Comparison of ENCODE assay signal across 11 mouse cellular contexts in the genomic region with DNA sequence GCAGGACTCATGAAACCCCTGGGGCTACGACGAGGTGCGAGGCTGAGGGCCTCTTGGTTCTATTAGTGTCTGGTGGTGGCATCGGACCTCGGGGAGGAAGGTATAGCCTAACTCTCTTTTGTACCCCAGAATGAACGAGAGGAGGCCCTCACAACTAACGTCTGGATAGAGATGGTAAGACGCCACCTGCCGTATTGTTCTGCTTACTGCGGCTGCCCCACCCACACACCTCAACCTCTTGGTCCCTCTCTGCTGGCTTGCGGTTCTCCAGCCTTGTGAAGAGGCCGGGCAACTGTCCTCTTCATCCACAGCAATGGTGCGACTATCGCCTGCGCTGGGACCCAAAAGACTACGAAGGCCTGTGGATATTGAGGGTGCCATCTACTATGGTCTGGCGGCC. TPM values are rescaled to one million over a fixed set of nuclear protein-coding genes. Genes with fewer than 3 reads are reported as not detected.
DNase-seq lines count a peak whose midpoint lies in the region; TF ChIP-seq lines count a peak whose summit lies in the region.
"Had no signal": no experiment of that assay in that cellular context is flagged by ENCODE, and none has a peak within 500 bp of the region (broad histone marks: within the 10 kb centered on the region; RNA-seq: fewer than 3 reads in every experiment).

No protein-coding gene starts in this region.

- peak overlapping the region; percentile 23 for H3K4me3 ChIP-seq in ES-Bruce4 (ENCODE audit: low read depth, low read length)
- peak overlapping the region; percentile 11; the same call in 1 of the 2 replicates for H3K4me3 ChIP-seq in limb, embryonic 10.5 days
- H3K4me3 ChIP-seq: liver, embryonic 13.5 days had no signal

- no peaks in the 10 kb centered on the region for H3K27me3 ChIP-seq in ES-Bruce4 (ENCODE audit: control insufficient read depth, insufficient read depth, low read length, poor library complexity, severe bottlenecking)
- H3K27me3 ChIP-seq in limb, embryonic 10.5 days (ENCODE audit: low read depth, poor library complexity, severe bottlenecking), result peaks cover 40% of the 10 kb centered on the region

- TF ChIP-seq EP300 in ES-Bruce4 (IDR thresholded peaks at IDR 0.05; ENCODE audit: insufficient read depth, low read depth, low read length), result no peak

- no peaks in the 10 kb centered on the region for H3K36me3 ChIP-seq in ES-Bruce4 (ENCODE audit: control insufficient read depth, insufficient read depth, low read length, poor library complexity, severe bottlenecking)
- no peaks in the 10 kb centered on the region for H3K36me3 ChIP-seq in limb, embryonic 10.5 days
- H3K36me3 ChIP-seq: liver, embryonic 13.5 days had no signal

- TF ChIP-seq CTCF in ES-Bruce4 (IDR thresholded peaks at IDR 0.05; ENCODE audit: low read depth, low read length), result peak; percentile 53

- WGBS in limb, embryonic 10.5 days, result 18% methylated on average over 17 of the region's 17 CpGs

- no peak for TF ChIP-seq POLR2A in ES-Bruce4 (IDR thresholded peaks at IDR 0.05; ENCODE audit: insufficient read depth, low read length)

- H3K4me1 ChIP-seq in ES-Bruce4 (ENCODE audit: control insufficient read depth, insufficient read depth, low read length), result no peaks in the 10 kb centered on the region
- H3K4me1 ChIP-seq in limb, embryonic 10.5 days, result peaks cover 19% of the 10 kb centered on the region
- H3K4me1 ChIP-seq: liver, embryonic 13.5 days had no signal

- no peak overlapping the region for H3K9ac ChIP-seq in ES-Bruce4 (ENCODE audit: low read depth, poor library complexity, severe bottlenecking)
- H3K9ac ChIP-seq: liver, embryonic 13.5 days had no signal

- H3K27ac ChIP-seq in ES-Bruce4 (ENCODE audit: insufficient read depth, low read length), result no peak overlapping the region
- H3K27ac ChIP-seq in limb, embryonic 10.5 days, result no peak overlapping the region
- H3K27ac ChIP-seq: liver, embryonic 13.5 days had no signal

- DNase-seq in kidney, postnatal 4 days, result peak; percentile 47 to 62
- no peak for DNase-seq in kidney, adult 8-10 months
- peak; percentile 39 to 41 for DNase-seq in B cell, adult 2 months
- DNase-seq in limb, embryonic 10.5 days (ENCODE audit: low spot score), result no peak
- no peak for DNase-seq in cerebellum, postnatal 25 days
- no peak for DNase-seq in T-cell, adult 2 months (ENCODE audit: low spot score)
- no peak for DNase-seq in adrenal gland, postnatal 25 days
- DNase-seq: cerebellum, adult 18-20 months; liver, embryonic 13.5 days had no signal

- H3K9me3 ChIP-seq in ES-Bruce4 (replicated peaks; ENCODE audit: control insufficient read depth, insufficient read depth, low read length, poor library complexity, severe bottlenecking), result no peaks in the 10 kb centered on the region
- no peaks in the 10 kb centered on the region for H3K9me3 ChIP-seq in limb, embryonic 10.5 days (replicated peaks)
- H3K9me3 ChIP-seq: liver, embryonic 13.5 days had no signal

RNA-seq across cellular contexts. Expression of gene Chrng, which starts 1.9 kb away (rescaled TPM):
- not detected in 2 replicates for polyA plus RNA-seq in ES-Bruce4 (2011; ENCODE audit: insufficient read depth, insufficient read length, low read depth, missing spikeins)
- 0.26 and 0.81 TPM in 2 replicates for polyA plus RNA-seq in limb, embryonic 10.5 days (2016; fragmentation: Nextera tagmentation; extraction: Ambion mirVana)
- total RNA-seq in adrenal gland, postnatal 25 days (2021), result not detected in 2 replicates

RNA-seq across cellular contexts. Expression of gene Eif4e2, which starts 7.4 kb away (rescaled TPM):
- 191 and 201 TPM in 2 replicates for polyA plus RNA-seq in ES-Bruce4 (2011; ENCODE audit: insufficient read depth, insufficient read length, low read depth, missing spikeins)
- polyA plus RNA-seq in limb, embryonic 10.5 days (2016; fragmentation: Nextera tagmentation; extraction: Ambion mirVana), result 181 and 202 TPM in 2 replicates
- 89.9 and 96.0 TPM in 2 replicates for total RNA-seq in adrenal gland, postnatal 25 days (2021)

RNA-seq across cellular contexts. Expression of gene Chrnd, which starts 15.9 kb away (rescaled TPM):
- polyA plus RNA-seq in ES-Bruce4 (2011; ENCODE audit: insufficient read depth, insufficient read length, low read depth, missing spikeins), result not detected in 2 replicates
- 0.14 and 0.55 TPM in 2 replicates for polyA plus RNA-seq in limb, embryonic 10.5 days (2016; fragmentation: Nextera tagmentation; extraction: Ambion mirVana)
- not detected in 2 replicates for total RNA-seq in adrenal gland, postnatal 25 days (2021)
- polyA plus RNA-seq: inflammation-experienced regulatory T-cells, adult 6 months had no signal

RNA-seq across cellular contexts. Expression of gene Prss56, which starts 23.2 kb away (rescaled TPM):
- polyA plus RNA-seq in ES-Bruce4 (2011; ENCODE audit: insufficient read depth, insufficient read length, low read depth, missing spikeins), result 0.27 TPM in 1 of 2 replicates, not detected in the other
- 0.06 TPM in 1 of 2 replicates, not detected in the other for polyA plus RNA-seq in limb, embryonic 10.5 days (2016; fragmentation: Nextera tagmentation; extraction: Ambion mirVana)
- total RNA-seq in adrenal gland, postnatal 25 days (2021), result not detected in 2 replicates
- polyA plus RNA-seq: inflammation-experienced regulatory T-cells, adult 6 months; liver, embryonic 13.5 days had no signal

RNA-seq across cellular contexts. Expression of gene Ecel1, which starts 50.0 kb away (rescaled TPM):
- polyA plus RNA-seq in ES-Bruce4 (2011; ENCODE audit: insufficient read depth, insufficient read length, low read depth, missing spikeins), result 0.37 and 2.2 TPM in 2 replicates
- 0.11 TPM in 2 replicates for polyA plus RNA-seq in limb, embryonic 10.5 days (2016; fragmentation: Nextera tagmentation; extraction: Ambion mirVana)
- total RNA-seq in adrenal gland, postnatal 25 days (2021), result 0.67 and 0.73 TPM in 2 replicates
- polyA plus RNA-seq: liver, embryonic 13.5 days had no signal

Comparison
In these comparisons a context has a peak if more than half of its experiments do, and no peak if none do; other contexts are left out.
1. DNase-seq: peak in kidney, postnatal 4 days (2 of 2) and B cell, adult 2 months (2 of 2); none in kidney, adult 8-10 months (0 of 2), limb, embryonic 10.5 days (single experiment), cerebellum, postnatal 25 days (0 of 2), T-cell, adult 2 months (single experiment) and adrenal gland, postnatal 25 days (single experiment).